Mouse (Mus musculus): ENCODE data around the gene Olfr1145.

DNA sequence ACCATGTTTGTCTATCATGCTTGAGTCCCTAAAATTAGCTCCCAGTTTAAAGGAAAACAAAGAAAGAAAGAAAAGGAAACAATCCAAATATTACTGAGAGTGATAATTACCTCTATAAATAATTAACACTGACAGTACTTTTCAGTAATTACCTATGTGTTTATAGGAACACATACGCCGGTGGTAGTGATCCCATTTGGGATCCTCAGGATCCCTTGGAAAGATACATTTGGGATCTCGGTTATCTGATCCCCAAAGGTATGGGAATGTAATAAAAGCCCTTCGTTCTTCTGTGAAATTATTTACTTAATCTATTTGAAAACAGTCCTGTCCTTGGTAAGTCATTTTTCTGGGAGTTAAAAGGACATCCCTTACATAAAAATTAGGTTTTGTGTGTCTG lies 30.4 kb upstream of the Olfr1145 start, which contains the start of gene Olfr152:
- no peak for TF ChIP-seq TAL1 (IDR thresholded peaks at IDR 0.05; ENCODE audit: low read length)
- no peak for TF ChIP-seq GATA1 (IDR thresholded peaks at IDR 0.05; ENCODE audit: low read length)

All from erythroblast, embryonic 14.5 days (primary cell).